27 mouse cellular contexts compared by ENCODE assay signal in genomic region chr4:150152483-150152882, GRCm38 (mm10). TPM values are rescaled to one million over a fixed set of nuclear protein-coding genes. Genes with fewer than 3 reads are reported as not detected.
A peak's percentile ranks its signal among the peaks of the same experiment; 100 is the strongest.
DNase-seq lines count a peak whose midpoint lies in the region; ATAC-seq and TF ChIP-seq lines count a peak whose summit lies in the region.
"Had no signal": no experiment of that assay in that cellular context is flagged by ENCODE, and none has a peak within 500 bp of the region (broad histone marks: within the 10 kb centered on the region; RNA-seq: fewer than 3 reads in every experiment).

No protein-coding gene starts in this region.

- no peak overlapping the region for H3K4me2 ChIP-seq in lung, embryonic 16.5 days (ENCODE audit: low read depth, low read length)
- H3K4me2 ChIP-seq in kidney, embryonic 14.5 days (replicated peaks; ENCODE audit: low read depth, low read length), result no peak overlapping the region
- H3K4me2 ChIP-seq: heart, embryonic 12.5 days; kidney, embryonic 15.5 days; midbrain, embryonic 12.5 days; neural tube, embryonic 15.5 days had no signal

- WGBS in lung, embryonic 16.5 days, result 62% methylated on average over 8 of the region's 8 CpGs
- WGBS in lung, adult 2 months, result 65% methylated on average over 8 of the region's 8 CpGs
- 88% methylated on average over 8 of the region's 8 CpGs for WGBS in kidney, embryonic 14.5 days

- no peak for TF ChIP-seq POLR2A in lung, adult 2 months (IDR thresholded peaks at IDR 0.05; ENCODE audit: borderline replicate concordance, extremely low read depth, low read depth, low read length)

- TF ChIP-seq CTCF in lung, adult 2 months (IDR thresholded peaks at IDR 0.05; ENCODE audit: insufficient read depth, low read length), result no peak

- H3K9ac ChIP-seq in lung, embryonic 16.5 days (ENCODE audit: low read length), result no peak overlapping the region
- H3K9ac ChIP-seq in kidney, embryonic 14.5 days (ENCODE audit: low read depth, low read length), result no peak overlapping the region
- H3K9ac ChIP-seq: heart, embryonic 12.5 days; kidney, embryonic 15.5 days; midbrain, embryonic 12.5 days; neural tube, embryonic 15.5 days had no signal

- no peaks in the 10 kb centered on the region for H3K36me3 ChIP-seq in lung, embryonic 16.5 days (ENCODE audit: control insufficient read depth, insufficient read depth, low read length)
- H3K36me3 ChIP-seq in kidney, embryonic 14.5 days (ENCODE audit: control insufficient read depth, insufficient read depth, low read length), result no peaks in the 10 kb centered on the region
- H3K36me3 ChIP-seq: G1E; heart, embryonic 12.5 days; kidney, embryonic 15.5 days; midbrain, embryonic 12.5 days; neural tube, embryonic 15.5 days had no signal

- no peaks in the 10 kb centered on the region for H3K27me3 ChIP-seq in lung, embryonic 16.5 days (ENCODE audit: control insufficient read depth, insufficient read depth, low read depth, low read length)
- no peaks in the 10 kb centered on the region for H3K27me3 ChIP-seq in kidney, embryonic 14.5 days (ENCODE audit: control insufficient read depth, insufficient read depth, low read length)
- H3K27me3 ChIP-seq: kidney, embryonic 15.5 days; midbrain, embryonic 12.5 days; neural tube, embryonic 15.5 days had no signal

- peak; percentile 20; the same call in 1 of the 2 replicates for ATAC-seq in lung, embryonic 16.5 days (ENCODE audit: low read depth)
- ATAC-seq in megakaryocyte-erythroid progenitor cell, adult 5-6 weeks (replicated peaks; ENCODE audit: low FRiP score, low TSS enrichment, poor library complexity, severe bottlenecking), result 0 out of 2 replicates have a peak, but pooled peaks have one; percentile 24
- ATAC-seq in kidney, embryonic 14.5 days (ENCODE audit: low FRiP score, low TSS enrichment), result no peak
- ATAC-seq in cerebellum, adult (ENCODE audit: insufficient number of reproducible peaks, low FRiP score, low TSS enrichment), result no peak
- ATAC-seq: forebrain, embryonic 14.5 days; hindbrain, postnatal 0 days had no signal

- no peak for DNase-seq in lung, adult 2 months
- DNase-seq in liver, result peak; percentile 44
- no peak for DNase-seq in kidney, postnatal 10 days
- DNase-seq: cerebellum, adult 11 months; cerebellum, postnatal 36 days; left cerebral cortex, postnatal 4 days; lung, adult 18-20 months; lung, postnatal 4 days had no signal

- no peaks in the 10 kb centered on the region for H3K9me3 ChIP-seq in lung, embryonic 16.5 days (ENCODE audit: control insufficient read depth, low read length)
- H3K9me3 ChIP-seq in kidney, embryonic 14.5 days (ENCODE audit: control insufficient read depth, low read length), result no peaks in the 10 kb centered on the region; the same call in 1 of the 2 replicates
- H3K9me3 ChIP-seq: G1E; kidney, embryonic 15.5 days; neural tube, embryonic 15.5 days had no signal

- no peak overlapping the region for H3K4me3 ChIP-seq in lung, embryonic 16.5 days (ENCODE audit: low read length)
- no peak overlapping the region for H3K4me3 ChIP-seq in lung, adult 2 months (replicated peaks; ENCODE audit: extremely low read depth, low read depth, low read length)
- no peak overlapping the region for H3K4me3 ChIP-seq in kidney, embryonic 14.5 days (ENCODE audit: low read length)
- H3K4me3 ChIP-seq: erythroblast, embryonic 14.5 days; heart, embryonic 12.5 days; kidney, embryonic 15.5 days; layer of hippocampus, adult 2 months; midbrain, embryonic 12.5 days; myocyte; neural tube, embryonic 15.5 days had no signal

- no peak overlapping the region for H3K27ac ChIP-seq in lung, embryonic 16.5 days (ENCODE audit: low read length)
- no peak overlapping the region for H3K27ac ChIP-seq in kidney, embryonic 14.5 days (ENCODE audit: low read depth, low read length)
- H3K27ac ChIP-seq: hindbrain, postnatal 0 days; kidney, embryonic 15.5 days; layer of hippocampus, adult 2 months; midbrain, embryonic 12.5 days; neural tube, embryonic 15.5 days had no signal

- H3K4me1 ChIP-seq in lung, embryonic 16.5 days (replicated peaks; ENCODE audit: control insufficient read depth, insufficient read depth, low read length), result no peaks in the 10 kb centered on the region
- no peaks in the 10 kb centered on the region for H3K4me1 ChIP-seq in lung, adult 2 months (ENCODE audit: control insufficient read depth, insufficient read depth, low read length)
- H3K4me1 ChIP-seq in kidney, embryonic 14.5 days (ENCODE audit: control insufficient read depth, insufficient read depth, low read length), result no peaks in the 10 kb centered on the region
- H3K4me1 ChIP-seq: kidney, embryonic 15.5 days; midbrain, embryonic 12.5 days; neural tube, embryonic 15.5 days had no signal

RNA-seq across cellular contexts. Expression of gene Slc2a7, which starts 3.7 kb away (rescaled TPM):
- polyA plus RNA-seq in lung, embryonic 16.5 days (2015; fragmentation: Nextera tagmentation; extraction: Ambion mirVana), result not detected in 2 replicates
- not detected in 2 replicates for polyA plus RNA-seq in lung, adult 2 months (2012; rRNA removed)
- not detected in 2 replicates for total RNA-seq in megakaryocyte-erythroid progenitor cell, adult 5-6 weeks (2014; fragmentation: Nextera tagmentation)
- total RNA-seq in megakaryocyte-erythroid progenitor cell, adult 5-6 weeks (2017), result not detected in 2 replicates
- not detected in 2 replicates for polyA plus RNA-seq in kidney, embryonic 14.5 days (2014; fragmentation: Nextera tagmentation; extraction: Ambion mirVana)
- total RNA-seq: gastrocnemius, postnatal 4 days; hematopoietic stem cell, adult 5-6 weeks; hindbrain, postnatal 0 days; layer of hippocampus, adult 2 months; left cerebral cortex, adult 18-20 months; left cerebral cortex, postnatal 4 days had no signal
- polyA plus RNA-seq: embryonic facial prominence, embryonic 11.5 days; erythroblast, embryonic 14.5 days; forebrain, embryonic 14.5 days; G1E; heart, embryonic 12.5 days; hindbrain, postnatal 0 days; kidney, embryonic 15.5 days; midbrain, embryonic 12.5 days; myocyte; neural tube, embryonic 15.5 days; thymus, postnatal 0 days had no signal

RNA-seq across cellular contexts. Expression of gene Slc2a5, which starts 33.4 kb away (rescaled TPM):
- polyA plus RNA-seq in lung, embryonic 16.5 days (2015; fragmentation: Nextera tagmentation; extraction: Ambion mirVana), result 0.26 and 0.50 TPM in 2 replicates
- polyA plus RNA-seq in lung, adult 2 months (2012; rRNA removed), result 0.66 and 4.5 TPM in 2 replicates
- total RNA-seq in megakaryocyte-erythroid progenitor cell, adult 5-6 weeks (2014; fragmentation: Nextera tagmentation), result not detected in 2 replicates
- total RNA-seq in megakaryocyte-erythroid progenitor cell, adult 5-6 weeks (2017), result not detected in 2 replicates
- polyA plus RNA-seq in kidney, embryonic 14.5 days (2014; fragmentation: Nextera tagmentation; extraction: Ambion mirVana), result 0.91 and 2.2 TPM in 2 replicates
- total RNA-seq: hematopoietic stem cell, adult 5-6 weeks had no signal
- polyA plus RNA-seq: erythroblast, embryonic 14.5 days; G1E had no signal

RNA-seq across cellular contexts. Expression of gene Car6, which starts 48.6 kb away (rescaled TPM):
- not detected in 2 replicates for polyA plus RNA-seq in lung, embryonic 16.5 days (2015; fragmentation: Nextera tagmentation; extraction: Ambion mirVana)
- 0.11 TPM in 1 of 2 replicates, not detected in the other for polyA plus RNA-seq in lung, adult 2 months (2012; rRNA removed)
- not detected in 2 replicates for total RNA-seq in megakaryocyte-erythroid progenitor cell, adult 5-6 weeks (2014; fragmentation: Nextera tagmentation)
- total RNA-seq in megakaryocyte-erythroid progenitor cell, adult 5-6 weeks (2017), result not detected in 2 replicates
- polyA plus RNA-seq in kidney, embryonic 14.5 days (2014; fragmentation: Nextera tagmentation; extraction: Ambion mirVana), result not detected in 2 replicates
- total RNA-seq: G1E; hematopoietic stem cell, adult 5-6 weeks; hindbrain, postnatal 0 days; layer of hippocampus, adult 2 months; left cerebral cortex, adult 18-20 months; left cerebral cortex, postnatal 4 days had no signal
- polyA plus RNA-seq: erythroblast, embryonic 14.5 days; forebrain, embryonic 14.5 days; G1E; heart, embryonic 12.5 days; hindbrain, postnatal 0 days; kidney, embryonic 15.5 days; midbrain, embryonic 12.5 days; neural tube, embryonic 15.5 days had no signal

Comparison
In these comparisons a context has a peak if more than half of its experiments do, and no peak if none do; other contexts are left out.
1. ATAC-seq: peak in lung, embryonic 16.5 days (single experiment) and megakaryocyte-erythroid progenitor cell, adult 5-6 weeks (single experiment); none in kidney, embryonic 14.5 days (single experiment) and cerebellum, adult (single experiment).